Mouse (Mus musculus) erythroblast, embryonic 14.5 days (primary cell): ENCODE results near the gene Lrrn4cl. TPM values are rescaled to one million over a fixed set of nuclear protein-coding genes. Genes with fewer than 3 reads are reported as not detected.

Experiments used
- H3K27me3 ChIP-seq: 2 replicates; pipeline ENCODE4 v1.6.1; 2012; ENCODE audit warnings: inconsistent platforms; ENCODE audit not compliant: control insufficient read depth
- H3K36me3 ChIP-seq: 2 replicates; pipeline ENCODE4 v1.6.1; 2012; ENCODE audit warnings: mild to moderate bottlenecking, inconsistent platforms; ENCODE audit not compliant: control insufficient read depth
- H3K4me1 ChIP-seq: 2 replicates; pipeline ENCODE4 v1.6.1; 2012; ENCODE audit warnings: inconsistent platforms; ENCODE audit not compliant: control insufficient read depth
- H3K4me3 ChIP-seq: replicated peaks from 2 replicates; pipeline ENCODE3; 2012; ENCODE audit warnings: moderate library complexity, mild to moderate bottlenecking, inconsistent platforms
- H3K9me3 ChIP-seq: 2 replicates; pipeline ENCODE4 v1.6.1; 2012; ENCODE audit warnings: low read length, inconsistent platforms, mixed read lengths; ENCODE audit not compliant: control insufficient read depth
- GATA1 ChIP-seq: IDR thresholded peaks from 2 replicates; pipeline ENCODE4 v1.6.1; 2012; ENCODE audit warnings: low read length, inconsistent platforms, mixed read lengths
- TAL1 ChIP-seq: IDR thresholded peaks from 3 replicates; pipeline ENCODE4 v1.6.1; 2012; ENCODE audit warnings: low read length, inconsistent platforms, mixed read lengths
- polyA plus RNA-seq: library from polyadenylated mRNA; stranded (reverse); fragments of >175 nt; gene quantifications from 2 replicates; pipeline ENCODE4 v1.2.3, GENCODE M21; 2012

Lrrn4cl gene
- polyA plus RNA-seq, 1 experiment: not detected

DNA sequence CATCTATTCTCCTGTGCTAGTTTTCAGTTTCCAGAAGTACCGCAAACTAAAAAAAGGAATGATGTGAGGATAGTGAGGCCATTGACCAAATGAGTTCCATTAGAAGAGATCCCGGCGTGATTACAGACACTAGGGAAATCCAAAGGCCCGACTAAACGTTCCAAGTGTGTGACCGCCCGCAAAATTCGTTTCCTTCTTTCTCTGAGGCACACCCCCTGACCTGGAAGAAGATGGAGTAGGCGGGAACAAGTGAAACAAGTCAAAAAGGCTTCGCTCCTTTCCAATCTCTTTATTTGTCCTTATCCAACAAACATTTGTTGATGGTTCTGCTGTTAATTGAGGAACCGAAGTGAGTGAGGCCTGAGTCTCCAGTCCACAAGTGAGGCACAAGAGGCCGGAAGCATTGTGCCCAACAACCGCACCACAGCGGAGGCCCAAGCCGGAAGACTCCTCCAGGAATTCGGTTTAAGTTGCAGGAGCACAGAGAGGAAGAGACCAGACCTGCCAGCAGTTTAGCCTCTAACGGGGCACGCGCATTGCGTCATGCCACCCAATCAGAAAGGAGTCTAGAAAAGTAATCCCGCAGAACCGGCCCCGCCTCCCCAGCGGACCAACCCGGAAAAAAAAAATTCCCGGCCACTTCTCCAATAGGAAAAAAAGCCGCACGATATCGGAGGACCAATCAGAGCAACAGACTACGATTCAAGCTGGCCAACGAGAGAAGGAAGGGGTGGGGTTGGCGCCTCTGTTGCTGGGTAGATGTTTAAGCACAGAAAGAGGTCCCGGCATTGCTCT, 31.6 kb upstream of the Lrrn4cl start, which contains the start of gene Ttc9c:
Ttc9c (minus strand) TSS at position 533 of the 795 bp plus-strand sequence.
- H3K27me3 ChIP-seq: no peaks in the 10 kb centered on the region
- peaks cover 50% of the 10 kb centered on the region for H3K4me1 ChIP-seq
- H3K9me3 ChIP-seq: no peaks in the 10 kb centered on the region
- TF ChIP-seq GATA1: 0 out of 2 replicates have a peak, but pooled peaks have one; percentile 12
- TF ChIP-seq TAL1: no peak
- H3K4me3 ChIP-seq: peak within 1 kb of the TSS; percentile 100
- peaks cover 71% of the 10 kb centered on the region for H3K36me3 ChIP-seq

DNA sequence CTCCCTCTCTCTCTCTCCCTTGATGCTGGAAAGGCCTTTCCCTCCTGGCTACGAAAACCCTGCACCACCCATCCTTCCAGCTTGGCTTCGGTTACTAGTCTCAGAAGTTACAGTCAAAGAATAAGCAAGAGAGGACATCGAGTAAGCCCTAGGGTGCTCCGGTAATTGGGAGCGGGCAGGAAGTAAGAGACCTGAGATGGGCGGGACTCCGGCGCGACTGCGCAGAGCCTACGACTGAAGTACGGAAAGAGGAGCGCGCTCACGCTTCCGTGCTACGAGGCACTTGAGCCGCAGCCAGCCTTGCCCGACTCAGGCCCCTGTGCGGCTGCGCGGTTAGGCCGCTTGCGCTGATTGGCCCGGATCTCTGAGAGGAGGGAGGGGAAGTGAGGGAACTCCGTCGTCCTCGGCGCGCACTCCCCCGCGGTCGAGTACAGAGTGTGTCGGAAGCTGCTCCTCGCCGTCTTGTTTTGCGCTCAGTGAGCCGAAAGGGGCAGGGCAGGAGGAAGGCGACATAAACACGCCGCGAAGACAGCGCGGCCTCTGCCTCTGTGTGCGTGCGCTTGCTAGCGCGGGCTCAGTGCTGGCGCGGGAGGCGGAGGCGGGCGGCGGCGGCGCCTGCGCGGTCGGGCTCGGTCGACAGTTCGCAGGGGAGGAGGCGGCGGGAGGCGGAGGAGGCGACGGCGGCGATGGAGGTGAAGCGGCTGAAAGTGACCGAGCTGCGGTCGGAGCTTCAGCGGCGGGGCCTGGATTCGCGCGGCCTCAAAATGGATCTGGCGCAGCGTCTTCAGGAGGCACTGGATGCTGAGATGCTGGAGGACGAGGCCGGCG, 30.8 kb upstream of the Lrrn4cl start, which contains the start of gene Hnrnpul2:
Hnrnpul2 (plus strand) TSS at position 415 of the 828 bp plus-strand sequence.
- Histone ChIP-seq H3K4me1 (peaks cover 49% of the 10 kb centered on the region), H3K4me3 (peak within 1 kb of the TSS; percentile 100), H3K36me3 (peaks cover 72% of the 10 kb centered on the region), H3K27me3 (no peaks in the 10 kb centered on the region), H3K9me3 (no peaks in the 10 kb centered on the region)
- TF ChIP-seq TAL1 (no peak), GATA1 (no peak)

- Histone ChIP-seq H3K4me3 (peak overlapping the region; percentile 100), H3K4me1 (peaks cover 45% of the 10 kb centered on the region), H3K36me3 (peaks cover 72% of the 10 kb centered on the region), H3K9me3 (no peaks in the 10 kb centered on the region), H3K27me3 (no peaks in the 10 kb centered on the region)
- TF ChIP-seq GATA1 (peak; percentile 97), TAL1 (no peak)
Measured at GRCm38 (mm10) chr19:8820424-8820956, 30.1 kb upstream of the Lrrn4cl start.

DNA sequence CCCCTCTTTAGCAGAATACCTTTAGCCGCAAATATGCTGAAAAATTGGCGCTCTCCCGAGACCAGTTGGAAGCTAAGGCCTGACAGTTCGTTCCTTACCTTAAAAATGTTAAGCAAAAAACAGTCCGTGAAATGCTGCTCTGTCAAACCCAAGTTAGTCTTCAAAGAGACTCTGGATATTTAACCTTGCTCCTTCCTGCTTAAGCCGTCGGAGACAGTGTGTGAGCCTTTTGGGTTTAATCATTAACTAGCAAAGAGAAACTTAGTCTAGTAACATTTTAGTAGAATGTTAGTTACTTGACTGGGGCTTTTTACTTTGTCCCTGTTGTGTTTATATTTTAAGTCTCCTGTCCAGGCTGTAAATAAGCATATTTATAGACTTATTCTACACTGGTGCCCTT, 29.4 kb upstream of the Lrrn4cl start:
- TF ChIP-seq GATA1 (no peak), TAL1 (no peak)
- H3K36me3 ChIP-seq: peaks cover 73% of the 10 kb centered on the region
- H3K9me3 ChIP-seq: no peaks in the 10 kb centered on the region
- H3K4me1 ChIP-seq: peaks cover 41% of the 10 kb centered on the region
- no peaks in the 10 kb centered on the region for H3K27me3 ChIP-seq
- H3K4me3 ChIP-seq: peak overlapping the region; percentile 100

DNA sequence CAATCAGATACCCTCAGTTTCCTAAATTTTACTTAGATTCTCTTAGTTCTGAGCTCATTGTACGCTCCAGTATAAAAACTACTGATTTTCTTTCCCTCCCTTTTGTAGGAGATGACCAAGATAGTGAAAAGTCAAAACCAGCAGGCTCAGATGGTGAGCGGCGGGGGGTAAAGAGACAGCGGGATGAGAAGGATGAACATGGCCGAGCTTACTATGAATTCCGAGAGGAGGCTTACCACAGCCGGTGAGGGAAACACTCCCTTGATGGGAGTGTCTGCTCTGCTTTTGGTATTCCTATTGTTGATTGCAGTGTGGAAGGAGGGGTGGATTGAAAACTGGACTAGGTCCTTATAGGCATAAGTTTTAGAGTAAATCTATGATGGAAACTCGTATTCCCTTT, 27.9 kb upstream of the Lrrn4cl start:
- TF ChIP-seq GATA1 (no peak), TAL1 (no peak)
- H3K4me1 ChIP-seq: peaks cover 28% of the 10 kb centered on the region
- H3K27me3 ChIP-seq: no peaks in the 10 kb centered on the region
- peak overlapping the region; percentile 50 for H3K4me3 ChIP-seq
- no peaks in the 10 kb centered on the region for H3K9me3 ChIP-seq
- H3K36me3 ChIP-seq: peaks cover 76% of the 10 kb centered on the region

GRCm38 (mm10) chr19:8829660-8830059, 20.9 kb upstream of the Lrrn4cl start, which contains the start of gene AC129217.1:
Gene AC129217.1, plus strand, starts transcription at chr19:8829773.
- TF ChIP-seq TAL1: no peak
- no peak for TF ChIP-seq GATA1
- peaks cover 8% of the 10 kb centered on the region for H3K4me1 ChIP-seq
- H3K9me3 ChIP-seq: no peaks in the 10 kb centered on the region
- no peaks in the 10 kb centered on the region for H3K27me3 ChIP-seq
- peaks cover 100% of the 10 kb centered on the region for H3K36me3 ChIP-seq
- H3K4me3 ChIP-seq: no peak within 1 kb of the TSS

DNA sequence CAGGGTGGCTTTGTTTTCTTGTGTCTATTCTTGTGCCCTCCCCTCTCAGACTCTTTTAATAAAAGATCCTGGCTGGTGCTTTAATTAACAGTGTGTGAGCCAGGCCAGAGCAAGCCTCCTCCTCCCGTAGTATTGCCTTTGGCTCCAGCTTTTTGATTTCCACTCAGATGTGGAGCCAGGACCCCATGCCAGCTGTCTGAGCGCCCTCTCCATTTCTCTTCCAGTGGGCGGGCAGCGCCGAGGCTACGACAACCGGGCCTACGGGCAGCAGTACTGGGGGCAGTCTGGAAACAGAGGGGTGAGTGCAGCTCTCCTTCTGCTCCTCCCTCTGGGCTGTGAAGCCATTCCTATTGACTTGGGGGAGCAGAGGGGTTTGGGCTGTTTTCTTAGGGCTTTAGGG, 19.9 kb upstream of the Lrrn4cl start:
- peaks cover 9% of the 10 kb centered on the region for H3K4me1 ChIP-seq
- peaks cover 100% of the 10 kb centered on the region for H3K36me3 ChIP-seq
- TF ChIP-seq GATA1 (no peak), TAL1 (no peak)
- no peak overlapping the region for H3K4me3 ChIP-seq
- H3K27me3 ChIP-seq: no peaks in the 10 kb centered on the region
- no peaks in the 10 kb centered on the region for H3K9me3 ChIP-seq

DNA sequence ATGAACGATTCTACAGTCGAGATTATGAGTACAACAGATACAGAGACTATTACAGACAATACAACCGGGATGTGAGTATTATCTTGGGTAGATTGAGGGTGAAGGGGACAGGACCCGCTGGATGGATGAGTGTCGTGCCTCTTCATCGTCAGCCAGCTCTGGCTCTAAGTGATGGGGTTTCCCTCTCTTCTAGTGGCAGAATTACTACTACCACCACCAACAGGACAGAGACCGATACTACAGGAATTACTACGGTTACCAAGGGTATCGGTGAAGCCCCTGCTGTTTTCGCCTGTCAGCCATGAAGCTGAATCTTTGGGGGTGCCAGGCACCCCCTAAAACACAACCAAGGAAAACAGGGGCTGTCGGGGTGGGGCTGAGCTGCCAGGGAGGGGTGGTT, 19.3 kb upstream of the Lrrn4cl start:
- H3K4me3 ChIP-seq: no peak overlapping the region
- H3K9me3 ChIP-seq: no peaks in the 10 kb centered on the region
- H3K36me3 ChIP-seq: peaks cover 100% of the 10 kb centered on the region
- peaks cover 10% of the 10 kb centered on the region for H3K4me1 ChIP-seq
- H3K27me3 ChIP-seq: no peaks in the 10 kb centered on the region
- TF ChIP-seq TAL1: no peak
- TF ChIP-seq GATA1: no peak
